Mouse (Mus musculus) NIH3T3 (cell line): ENCODE measurements around the gene Vmn1r64.

ENCODE experiments used
- DNase-seq: peaks from one replicate; pipeline ENCODE4 v3.0.0-alpha.2; 2012; ENCODE audit warnings: low read depth

The Vmn1r64 gene

GRCm38 (mm10) chr7:5884442-5884841, at the start of gene Vmn1r64:
Vmn1r64 (minus strand) TSS chr7:5884542.
- no peak for DNase-seq

- DNase-seq = no peak
Observed at GRCm38 (mm10) chr7:5899238-5899637, 14.9 kb upstream of the Vmn1r64 start.

- peak; percentile 32 for DNase-seq
Observed at GRCm38 (mm10) chr7:5897245-5897644, 12.9 kb upstream of the Vmn1r64 start.
